Mouse (Mus musculus): ENCODE measurements around the gene Arf5.
A peak's percentile ranks its signal among the peaks of the same experiment; 100 is the strongest.

DNA sequence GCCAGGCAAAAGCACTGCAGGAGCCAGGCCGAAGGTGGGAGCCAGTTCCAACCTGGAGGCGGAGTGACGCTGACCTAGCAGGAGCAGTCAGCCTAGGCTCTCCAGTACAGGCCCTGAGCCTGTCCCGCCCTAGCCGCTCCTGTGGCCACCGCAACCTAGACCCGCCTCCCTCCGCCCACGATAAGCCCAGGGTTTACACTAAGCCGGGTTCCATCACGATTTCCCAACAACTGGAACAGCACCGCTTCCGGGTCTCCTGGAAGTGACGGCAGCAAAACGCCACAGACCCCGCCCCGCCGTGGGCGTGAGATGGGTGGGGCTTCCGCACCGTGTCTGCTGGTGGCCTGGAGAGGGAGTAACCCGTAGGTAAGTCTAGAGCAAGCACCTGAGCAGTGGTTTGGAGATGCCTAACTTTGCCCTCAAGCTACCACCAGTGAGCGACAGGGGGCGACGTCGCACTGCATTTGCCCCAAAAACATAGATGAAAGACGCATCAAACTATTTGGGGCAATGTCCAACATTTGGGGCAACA is 1.8 kb upstream of the Arf5 start:
- TF ChIP-seq GATA1 (IDR thresholded peaks at IDR 0.05; ENCODE audit: low read length) (peak; percentile 65), TAL1 (IDR thresholded peaks at IDR 0.05; ENCODE audit: low read length) (no peak)
